Mouse (Mus musculus) thymus, postnatal 25 days (tissue): Measurements from ENCODE around the gene Ubxn11.
A peak's percentile ranks its signal among the peaks of the same experiment; 100 is the strongest.

Experiments used
- DNase-seq: peaks from one replicate; pipeline ENCODE4 v3.0.0; 2022

Ubxn11 gene

GRCm38 (mm10) chr4:134101979-134102741, at the start of gene Ubxn11:
Gene Ubxn11 (plus strand): TSS chr4:134102570.
- DNase-seq: peak; percentile 85

- DNase-seq: no peak
Observed at GRCm38 (mm10) chr4:134053538-134053937, 48.8 kb upstream of the Ubxn11 start, which contains the start of gene Zfp683. Gene Zfp683 (plus strand): TSS chr4:134053838.

- peak; percentile 45 for DNase-seq
Observed at GRCm38 (mm10) chr4:134058166-134058715, 44.1 kb upstream of the Ubxn11 start.

GRCm38 (mm10) chr4:134058908-134059307, 43.5 kb upstream of the Ubxn11 start:
- no peak for DNase-seq

GRCm38 (mm10) chr4:134060135-134060865, 42.1 kb upstream of the Ubxn11 start, which contains the start of gene Crybg2:
Gene Crybg2 (plus strand): TSS chr4:134060815.
- no peak for DNase-seq

GRCm38 (mm10) chr4:134061166-134061830, 41.1 kb upstream of the Ubxn11 start:
- peak; percentile 73 for DNase-seq

GRCm38 (mm10) chr4:134061944-134062446, 40.4 kb upstream of the Ubxn11 start:
- DNase-seq: peak; percentile 50

- DNase-seq: no peak
Observed at GRCm38 (mm10) chr4:134062561-134062960, 39.8 kb upstream of the Ubxn11 start.

- no peak for DNase-seq
Observed at GRCm38 (mm10) chr4:134065431-134066004, 36.9 kb upstream of the Ubxn11 start.

GRCm38 (mm10) chr4:134067383-134067782, 35.0 kb upstream of the Ubxn11 start:
- DNase-seq: no peak

GRCm38 (mm10) chr4:134067833-134068544, 34.4 kb upstream of the Ubxn11 start:
- no peak for DNase-seq

GRCm38 (mm10) chr4:134068793-134069580, 33.4 kb upstream of the Ubxn11 start:
- no peak for DNase-seq

- peak; percentile 67 for DNase-seq
Observed at GRCm38 (mm10) chr4:134078694-134079093, 23.7 kb upstream of the Ubxn11 start.

- no peak for DNase-seq
Observed at GRCm38 (mm10) chr4:134080674-134081073, 21.7 kb upstream of the Ubxn11 start.

GRCm38 (mm10) chr4:134081730-134082386, 20.5 kb upstream of the Ubxn11 start:
- DNase-seq: peak; percentile 86

GRCm38 (mm10) chr4:134082460-134082859, 19.9 kb upstream of the Ubxn11 start:
- no peak for DNase-seq

GRCm38 (mm10) chr4:134084999-134085398, 17.4 kb upstream of the Ubxn11 start:
- DNase-seq: no peak

GRCm38 (mm10) chr4:134087412-134087811, 15.0 kb upstream of the Ubxn11 start:
- peak; percentile 57 for DNase-seq

GRCm38 (mm10) chr4:134089029-134089428, 13.3 kb upstream of the Ubxn11 start:
- DNase-seq: no peak

- DNase-seq: no peak
Observed at GRCm38 (mm10) chr4:134090521-134091224, 11.7 kb upstream of the Ubxn11 start.
